Mouse (Mus musculus) hindbrain, embryonic 11.5 days (tissue): ENCODE results near the gene Rpl18. TPM values are rescaled to one million over a fixed set of nuclear protein-coding genes. Genes with fewer than 3 reads are reported as not detected.
A peak's percentile ranks its signal among the peaks of the same experiment; 100 is the strongest.

Experiments used
- ATAC-seq: fragments of 200-750 bp; cut with Nextera tagmentation; 2 replicates; pipeline ENCODE4 v1.8.0; 2017; ENCODE audit warnings: mild to moderate bottlenecking, moderate TSS enrichment, moderate library complexity; ENCODE audit not compliant: low FRiP score
- DNase-seq: peaks from one replicate; pipeline ENCODE4 v3.0.0-alpha.2; 2015; ENCODE audit warnings: low spot score
- H3K27ac ChIP-seq: fragments of 300-500 bp; sonication (generic); 2 replicates; pipeline ENCODE4 v1.5.1; 2014; ENCODE audit warnings: mild to moderate bottlenecking, low read depth, low read length
- H3K27me3 ChIP-seq: fragments of 300-500 bp; sonication (generic); 2 replicates; pipeline ENCODE4 v1.6.1; 2014; ENCODE audit warnings: mild to moderate bottlenecking, low read length, moderate library complexity, mixed read lengths; ENCODE audit not compliant: control insufficient read depth, insufficient read depth
- H3K36me3 ChIP-seq: fragments of 300-500 bp; sonication (generic); 2 replicates; pipeline ENCODE4 v1.6.1; 2014; ENCODE audit warnings: mild to moderate bottlenecking, low read length, moderate library complexity, mixed read lengths; ENCODE audit not compliant: control insufficient read depth, insufficient read depth
- H3K4me1 ChIP-seq: fragments of 300-500 bp; sonication (generic); replicated peaks from 2 replicates; pipeline ENCODE4 v1.6.1; 2014; ENCODE audit warnings: low read length, mixed read lengths; ENCODE audit not compliant: control insufficient read depth, insufficient read depth
- H3K4me2 ChIP-seq: fragments of 300-500 bp; sonication (generic); replicated peaks from 2 replicates; pipeline ENCODE4 v1.6.1; 2014; ENCODE audit warnings: mild to moderate bottlenecking, low read depth, low read length
- H3K4me3 ChIP-seq: fragments of 300-500 bp; sonication (generic); 2 replicates; pipeline ENCODE4 v1.5.1; 2014; ENCODE audit warnings: low read depth, low read length
- H3K9ac ChIP-seq: fragments of 300-500 bp; sonication (generic); 2 replicates; pipeline ENCODE4 v1.6.1; 2014; ENCODE audit warnings: low read depth, low read length
- H3K9me3 ChIP-seq: fragments of 300-500 bp; sonication (generic); 2 replicates; pipeline ENCODE4 v1.6.1; 2016; ENCODE audit warnings: low read length; ENCODE audit not compliant: control insufficient read depth
- WGBS: fragments of 180-500 bp; shearing (Covaris S2); extraction: QIAGEN DNeasy Blood & Tissue Kit; methylation state at CpG from one replicate; pipeline ENCODE4 v1.1.7; 2014; 5-methylcytosine and 5-hydroxymethylcytosine counted together
- polyA plus RNA-seq: library from polyadenylated mRNA; unstranded; fragments of >200 nt; fragmentation: Nextera tagmentation; extraction: Ambion mirVana; gene quantifications from 2 replicates; pipeline ENCODE4 v1.2.1, GENCODE M21; 2014

The Rpl18 gene
- 904 and 927 TPM in 2 replicates for polyA plus RNA-seq

DNA sequence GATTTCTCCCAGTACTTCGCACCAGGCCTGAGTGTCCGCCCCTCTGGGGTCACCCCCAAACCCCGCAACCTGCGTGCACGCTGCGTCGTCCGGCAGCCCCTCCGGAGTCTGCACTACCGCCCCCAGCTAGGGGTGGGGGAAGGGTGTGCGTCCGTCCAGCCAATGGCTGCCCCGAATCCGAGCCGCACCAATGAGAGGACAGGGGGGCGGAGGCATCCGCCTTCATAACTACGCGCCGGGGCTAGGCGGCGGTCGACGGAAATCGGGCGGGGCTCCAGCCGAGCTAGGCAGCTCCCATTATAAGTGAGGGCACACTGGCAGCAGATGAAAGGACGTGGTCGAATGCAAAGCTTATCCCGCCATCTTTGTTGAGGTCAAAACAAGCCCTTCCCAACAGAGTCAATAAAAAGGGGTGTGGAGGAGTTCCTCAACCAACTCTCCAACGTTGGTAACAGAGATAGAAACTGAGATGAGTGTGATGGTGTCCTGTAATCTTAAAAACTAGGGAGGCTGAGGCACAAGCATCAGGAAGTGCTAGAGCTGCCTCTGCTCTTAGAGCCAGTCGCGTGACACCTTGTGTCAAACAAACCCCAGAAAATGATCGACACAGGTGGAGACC lies at the start of gene Rpl18:
TSS of gene Rpl18 (plus strand) at position 368 of the 619 bp plus-strand sequence.
- H3K9me3 ChIP-seq, result no peaks in the 10 kb centered on the region
- peak within 1 kb of the TSS; percentile 34; the same call in 1 of the 2 replicates for H3K27ac ChIP-seq
- ATAC-seq (peak; percentile 91), DNase-seq (peak; percentile 95)
- H3K27me3 ChIP-seq, result no peaks in the 10 kb centered on the region
- H3K36me3 ChIP-seq, result peaks cover 16% of the 10 kb centered on the region
- H3K4me3 ChIP-seq, result peak within 1 kb of the TSS; percentile 65
- peak within 1 kb of the TSS; percentile 71 for H3K9ac ChIP-seq
- peak within 1 kb of the TSS; percentile 86 for H3K4me2 ChIP-seq
- peaks cover 17% of the 10 kb centered on the region for H3K4me1 ChIP-seq
- 8% methylated on average over 34 of the region's 34 CpGs for whole genome bisulfite sequencing

- Histone ChIP-seq H3K36me3 (no peaks in the 10 kb centered on the region), H3K27ac (no peak within 1 kb of the TSS), H3K4me2 (no peak within 1 kb of the TSS), H3K4me3 (no peak within 1 kb of the TSS), H3K9ac (no peak within 1 kb of the TSS), H3K27me3 (no peaks in the 10 kb centered on the region), H3K9me3 (no peaks in the 10 kb centered on the region), H3K4me1 (no peaks in the 10 kb centered on the region)
- no peak for DNase-seq
- WGBS, result 88% methylated on average over 7 of the region's 7 CpGs
- no peak for ATAC-seq
These were observed 49.1 kb upstream of the Rpl18 start, which contains the start of gene Fut2 for GRCm38 (mm10) chr7:45666161-45666560. Fut2 (minus strand) TSS chr7:45666394.

DNA sequence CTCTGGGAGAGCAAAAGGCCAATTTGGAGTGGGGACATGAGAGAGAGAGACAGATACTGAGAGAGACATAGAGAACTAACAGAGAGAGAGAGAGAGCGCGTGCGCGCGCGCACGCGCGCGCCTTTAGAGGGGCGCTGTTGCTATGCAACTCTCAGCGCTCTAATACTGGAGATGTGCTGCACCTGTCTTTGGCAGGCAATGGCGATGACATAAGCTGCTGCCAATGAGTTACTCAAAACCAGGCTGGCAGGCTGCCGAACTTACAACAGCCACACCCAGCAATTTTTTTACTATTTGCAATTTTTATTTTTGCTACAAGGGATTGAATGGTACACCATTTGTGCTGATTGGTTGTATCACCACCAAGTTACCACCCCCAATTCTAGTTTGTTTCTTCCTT lies 47.5 kb upstream of the Rpl18 start:
- no peak for ATAC-seq
- no peaks in the 10 kb centered on the region for H3K36me3 ChIP-seq
- no peak overlapping the region for H3K27ac ChIP-seq
- no peaks in the 10 kb centered on the region for H3K4me1 ChIP-seq
- H3K9ac ChIP-seq, result no peak overlapping the region
- no peak overlapping the region for H3K4me2 ChIP-seq
- no peak for DNase-seq
- H3K27me3 ChIP-seq, result no peaks in the 10 kb centered on the region
- H3K9me3 ChIP-seq, result no peaks in the 10 kb centered on the region
- no peak overlapping the region for H3K4me3 ChIP-seq
- WGBS, result 71% methylated on average over 14 of the region's 14 CpGs

DNA sequence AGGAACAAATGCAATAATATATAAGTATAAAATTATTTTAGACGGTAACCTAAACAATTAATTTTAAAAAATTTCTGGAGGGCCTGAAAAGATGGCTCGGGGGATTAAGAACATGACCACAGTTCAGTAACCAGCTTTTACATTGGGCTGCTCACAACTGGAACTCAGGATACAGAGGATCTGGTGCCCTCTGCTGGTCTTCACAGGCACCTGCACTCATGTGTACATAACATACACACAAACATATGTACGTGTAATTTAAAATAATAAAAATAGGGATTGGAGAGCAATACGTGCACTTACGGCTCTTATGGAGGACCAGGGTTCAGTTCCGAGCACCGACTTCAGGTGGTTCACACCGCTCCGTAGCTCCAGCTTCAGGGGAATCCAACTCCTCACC lies 46.3 kb upstream of the Rpl18 start:
- Histone ChIP-seq H3K9me3 (no peaks in the 10 kb centered on the region), H3K9ac (no peak overlapping the region), H3K27ac (no peak overlapping the region), H3K27me3 (no peaks in the 10 kb centered on the region), H3K4me3 (no peak overlapping the region), H3K4me1 (no peaks in the 10 kb centered on the region), H3K36me3 (no peaks in the 10 kb centered on the region), H3K4me2 (no peak overlapping the region)
- no peak for ATAC-seq
- no peak for DNase-seq
- 95% methylated on average over 9 of the region's 9 CpGs for WGBS

DNA sequence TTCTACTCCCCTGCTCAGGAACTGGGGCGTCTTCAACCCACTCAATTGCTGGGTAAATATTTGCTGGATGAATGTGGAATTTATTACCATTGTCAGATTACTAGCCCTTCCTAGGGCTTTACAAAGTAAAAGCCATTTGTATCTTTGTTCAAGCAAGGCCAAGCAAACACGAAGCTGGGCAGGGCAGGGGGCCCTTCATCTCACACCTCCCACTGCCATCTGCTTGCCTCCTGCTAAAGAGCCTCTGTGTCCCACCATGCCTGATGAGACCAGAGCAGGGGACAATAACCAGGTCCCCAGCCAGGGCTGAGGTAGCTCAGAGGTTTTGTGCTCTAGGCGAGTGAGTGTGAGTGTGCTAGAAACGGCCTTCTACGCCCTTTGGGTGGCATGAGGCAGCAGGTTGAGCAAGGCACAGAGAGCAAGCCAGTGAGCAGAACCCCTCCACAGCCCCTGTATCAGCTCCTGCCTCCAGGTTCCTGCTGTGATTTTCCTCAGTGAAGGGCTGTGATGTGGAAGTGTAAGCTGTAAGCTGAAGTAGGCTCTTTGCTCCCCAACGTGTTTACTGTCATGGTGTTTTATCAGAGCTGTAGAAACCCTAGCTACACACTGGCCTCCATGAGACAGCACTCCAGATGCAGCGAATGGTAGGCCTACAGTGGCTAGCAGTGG lies 37.5 kb upstream of the Rpl18 start:
- no peaks in the 10 kb centered on the region for H3K27me3 ChIP-seq
- H3K36me3 ChIP-seq, result no peaks in the 10 kb centered on the region
- no peak for DNase-seq
- H3K4me3 ChIP-seq, result no peak overlapping the region
- WGBS, result 77% methylated on average over 7 of the region's 7 CpGs
- no peaks in the 10 kb centered on the region for H3K4me1 ChIP-seq
- H3K9ac ChIP-seq, result no peak overlapping the region
- no peak for ATAC-seq
- no peaks in the 10 kb centered on the region for H3K9me3 ChIP-seq
- H3K27ac ChIP-seq, result no peak overlapping the region
- H3K4me2 ChIP-seq, result no peak overlapping the region

- no peak overlapping the region for H3K4me2 ChIP-seq
- ATAC-seq (no peak), DNase-seq (no peak)
- no peaks in the 10 kb centered on the region for H3K36me3 ChIP-seq
- H3K4me3 ChIP-seq, result no peak overlapping the region
- 90% methylated on average over 14 of the region's 14 CpGs for WGBS
- no peaks in the 10 kb centered on the region for H3K9me3 ChIP-seq
- H3K27me3 ChIP-seq, result no peaks in the 10 kb centered on the region
- H3K4me1 ChIP-seq, result no peaks in the 10 kb centered on the region
- H3K9ac ChIP-seq, result no peak overlapping the region
- H3K27ac ChIP-seq, result no peak overlapping the region
These were observed 36.7 kb upstream of the Rpl18 start for GRCm38 (mm10) chr7:45678513-45678912.

DNA sequence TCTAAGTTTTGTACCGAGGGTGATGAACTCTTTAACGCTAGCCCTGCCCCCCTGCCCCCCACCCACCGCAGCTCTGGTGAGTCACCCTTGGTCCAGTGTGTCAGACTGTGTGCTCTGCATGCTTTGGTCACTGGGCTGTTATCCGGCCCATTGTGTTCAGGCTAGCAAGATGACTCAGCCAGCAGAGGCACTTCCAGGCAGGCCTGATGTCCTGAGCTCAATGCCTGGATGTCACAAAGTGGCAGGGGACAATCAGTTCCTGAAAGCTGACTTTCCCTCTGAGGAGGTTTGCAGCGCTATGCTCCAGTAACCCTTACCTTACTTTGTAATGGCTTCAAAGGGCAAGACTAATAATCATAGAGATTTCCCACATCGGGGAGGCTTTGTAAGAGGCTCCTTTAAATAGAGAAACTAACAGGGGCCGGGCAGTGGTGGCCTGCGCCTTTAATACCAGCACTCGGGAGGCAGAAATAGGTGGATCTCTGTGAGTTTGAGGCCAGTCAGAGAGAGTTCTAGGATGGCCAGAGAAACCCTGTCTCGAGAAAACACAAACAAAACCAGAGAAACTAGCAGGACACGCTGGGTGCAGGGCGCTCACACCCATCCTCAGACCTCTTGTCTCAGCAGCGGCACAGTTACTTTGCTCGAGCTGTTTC lies 35.2 kb upstream of the Rpl18 start:
- Histone ChIP-seq H3K27me3 (no peaks in the 10 kb centered on the region), H3K9me3 (no peaks in the 10 kb centered on the region), H3K4me1 (no peaks in the 10 kb centered on the region), H3K9ac (no peak overlapping the region), H3K4me2 (no peak overlapping the region), H3K27ac (no peak overlapping the region), H3K36me3 (no peaks in the 10 kb centered on the region), H3K4me3 (no peak overlapping the region)
- DNase-seq (no peak), ATAC-seq (no peak)
- WGBS, result 68% methylated on average over 14 of the region's 14 CpGs

- no peak for ATAC-seq
- 88% methylated on average over 8 of the region's 8 CpGs for WGBS
These were observed 34.1 kb upstream of the Rpl18 start for GRCm38 (mm10) chr7:45681046-45681736.

More at GRCm38 (mm10) chr7:45681046-45681736, 34.1 kb upstream of the Rpl18 start:
- Histone ChIP-seq H3K4me1 (peaks cover under 1% of the 10 kb centered on the region), H3K9ac (no peak overlapping the region), H3K4me2 (no peak overlapping the region), H3K4me3 (no peak overlapping the region), H3K9me3 (no peaks in the 10 kb centered on the region), H3K27ac (no peak overlapping the region), H3K36me3 (no peaks in the 10 kb centered on the region), H3K27me3 (no peaks in the 10 kb centered on the region)
- DNase-seq, result no peak
